Mouse (Mus musculus) urinary bladder, postnatal 36 days (tissue): ENCODE results near the gene Gna15.

ENCODE experiments used
- DNase-seq, 2 experiments: peaks; one replicate each; pipeline ENCODE4 v3.0.0; 2022; ENCODE audit warnings: low spot score in 2 of 2, mixed read lengths in 1 of 2

Gene Gna15

DNA sequence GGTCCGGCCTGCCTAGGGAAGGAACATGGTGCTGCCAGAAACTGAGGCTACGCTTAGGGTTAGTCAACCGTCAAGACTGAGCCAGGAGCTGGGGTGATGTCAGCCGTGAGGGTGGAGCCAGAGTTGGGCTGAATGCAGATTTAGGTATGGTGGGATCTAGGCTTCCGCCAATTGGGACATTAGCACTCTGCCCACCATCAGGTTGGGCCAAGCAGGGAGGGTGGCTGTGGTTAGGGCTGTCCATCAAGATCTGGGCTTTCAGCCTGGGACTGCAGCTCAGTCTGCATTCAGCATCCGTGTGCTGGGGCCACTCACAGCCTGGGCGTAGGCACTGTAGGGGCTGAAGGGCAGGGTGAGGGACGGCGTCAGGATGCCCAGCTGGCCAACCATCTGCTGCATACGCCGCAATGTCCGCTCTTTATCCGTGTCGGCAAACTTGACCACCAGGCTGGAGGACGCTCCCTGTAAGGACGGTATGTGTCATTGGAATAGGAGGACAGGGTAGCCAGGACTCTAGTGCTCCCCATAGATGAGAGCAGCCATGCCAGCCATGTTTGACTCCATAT is 56.3 kb downstream of the Gna15 start:
- DNase-seq: no peak

DNA sequence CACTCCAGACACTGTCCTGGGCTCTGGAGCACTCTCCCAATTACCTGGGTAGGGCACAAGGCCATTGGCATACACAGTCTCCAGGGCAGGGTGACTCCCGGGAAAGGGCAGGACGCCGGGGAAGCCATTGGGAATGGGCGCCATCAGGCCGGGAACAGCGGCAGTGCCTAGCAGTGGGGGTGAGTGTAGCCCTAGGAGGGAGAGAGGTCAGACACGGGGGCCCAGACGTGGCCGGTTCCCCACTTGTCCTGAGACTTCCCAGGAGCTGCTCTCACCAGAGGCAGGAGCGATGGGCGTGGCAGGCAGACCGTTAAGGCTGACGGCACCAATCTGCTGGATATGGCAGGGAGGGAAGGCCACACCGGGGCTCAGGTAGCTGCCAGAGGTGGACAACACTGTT is 57.1 kb downstream of the Gna15 start:
- DNase-seq: no peak

DNA sequence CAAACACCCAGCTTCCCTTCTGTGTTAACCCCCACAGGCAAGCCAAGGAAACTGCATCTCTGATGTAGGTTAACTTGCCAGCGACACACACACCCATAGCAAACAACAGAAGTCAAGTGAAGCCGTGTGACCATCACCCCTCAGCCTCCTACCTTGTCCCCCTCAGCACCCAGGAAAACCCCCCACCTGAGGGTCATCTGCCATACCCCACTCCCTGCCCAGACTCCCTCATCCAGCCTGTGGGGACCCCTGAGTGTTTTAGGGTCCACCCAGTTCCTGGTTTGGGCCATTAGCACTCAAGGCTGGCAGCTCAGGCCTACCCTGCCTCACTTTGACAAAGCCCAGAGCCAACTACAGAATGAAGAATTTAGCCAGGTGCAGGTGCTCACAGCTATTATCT is 58.0 kb downstream of the Gna15 start:
- DNase-seq: no peak

DNA sequence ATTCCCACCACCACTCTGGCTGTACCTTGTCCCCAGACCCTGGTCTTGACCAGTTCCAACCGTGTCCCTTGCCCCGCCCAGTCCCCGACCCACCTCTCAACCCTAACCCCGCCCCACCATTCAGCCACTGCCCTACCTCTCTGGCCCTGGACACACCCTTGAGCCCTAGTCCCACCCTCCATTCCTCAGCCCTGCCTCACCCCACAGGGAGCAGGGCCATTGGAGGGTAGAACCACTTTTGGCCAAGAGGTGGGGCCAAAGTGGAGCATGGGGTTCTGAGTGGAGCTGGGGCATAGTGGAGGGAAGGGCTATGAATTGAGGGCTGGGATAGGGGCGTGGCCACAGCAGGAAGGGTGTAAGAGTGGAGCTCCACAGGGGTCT is 58.8 kb downstream of the Gna15 start:
- DNase-seq: no peak

DNA sequence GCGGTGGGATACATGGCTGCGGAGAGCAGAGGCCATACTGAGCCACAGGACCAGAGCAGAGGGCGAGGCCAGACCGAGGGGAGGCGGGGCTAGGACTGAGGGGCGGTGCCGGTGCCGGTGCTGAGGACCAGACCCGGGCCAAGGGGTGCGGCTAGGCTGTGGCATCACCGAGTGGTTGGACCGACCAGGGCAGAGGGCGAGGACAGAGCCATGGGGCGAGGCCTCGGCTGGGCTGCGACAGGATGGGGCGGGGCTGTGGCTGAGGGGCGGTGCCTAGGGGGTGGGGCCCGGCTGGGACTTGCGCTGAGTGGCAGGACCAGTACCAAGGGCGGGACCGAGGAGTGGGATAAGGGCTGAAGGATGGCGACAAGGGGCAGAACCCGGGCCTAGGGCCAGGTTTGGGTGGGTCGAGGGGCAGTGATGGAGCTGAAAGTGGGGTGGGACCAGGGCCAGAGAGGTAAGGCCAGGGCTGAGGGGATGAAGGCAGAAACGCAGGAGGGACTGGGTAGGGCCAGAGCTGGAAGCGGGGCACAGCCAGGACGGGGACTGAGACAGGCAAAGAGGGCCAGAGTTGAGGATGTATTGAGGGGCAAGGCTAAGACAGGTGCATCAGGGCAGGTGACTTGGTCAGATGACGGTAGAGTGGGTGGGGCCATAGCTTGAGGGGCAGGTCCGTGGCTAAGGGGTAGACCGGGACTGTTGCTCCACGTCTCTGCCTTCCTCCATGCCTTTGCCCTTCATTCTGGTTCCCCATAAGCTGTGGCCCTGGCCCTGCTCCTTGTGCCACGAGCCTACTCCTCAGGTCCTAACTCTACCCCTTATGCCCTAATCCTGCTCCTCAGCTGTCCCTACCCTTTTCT is 59.4 kb downstream of the Gna15 start:
- DNase-seq: peak in 1 of 2 experiments; percentile 32

DNA sequence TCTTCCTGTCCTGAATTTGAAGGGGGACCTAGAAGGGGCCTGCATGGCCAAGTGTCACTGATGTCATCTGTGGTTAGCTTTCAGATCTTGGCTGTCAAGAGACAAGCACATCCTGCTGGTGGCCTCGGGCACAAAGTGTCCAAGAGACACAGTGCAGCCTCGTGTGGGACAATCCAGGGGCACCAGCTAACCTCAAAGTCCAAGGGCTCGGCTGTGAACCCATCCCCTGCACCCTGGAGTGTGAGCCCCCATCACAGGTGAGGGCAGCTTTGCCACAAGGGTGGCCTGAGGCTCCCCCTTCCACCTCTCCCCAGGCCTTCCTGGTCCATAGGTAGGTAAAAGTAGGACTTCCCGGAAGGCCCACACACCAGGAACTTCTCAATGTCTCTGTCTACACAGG is 60.5 kb downstream of the Gna15 start:
- DNase-seq: no peak

DNA sequence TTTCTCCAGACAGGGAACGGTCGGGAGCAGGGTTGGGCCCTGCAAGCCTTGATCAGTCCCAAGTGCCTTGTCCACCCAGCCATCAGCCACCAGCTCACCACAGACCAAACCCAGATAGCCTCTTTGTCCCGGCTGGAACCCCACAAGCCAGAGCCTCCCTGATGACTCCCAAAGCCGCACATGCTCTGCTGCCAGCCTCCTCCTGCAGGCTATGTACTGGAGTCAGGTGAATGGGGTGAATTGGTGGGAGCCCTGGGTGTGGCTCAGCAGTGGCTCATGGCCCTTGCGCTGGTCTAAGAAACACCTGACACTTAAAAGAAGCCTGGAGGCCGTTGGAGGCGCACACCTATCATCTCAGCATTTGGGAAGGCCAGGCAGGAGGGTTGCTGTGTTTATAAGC is 61.1 kb downstream of the Gna15 start:
- no peak for DNase-seq

DNA sequence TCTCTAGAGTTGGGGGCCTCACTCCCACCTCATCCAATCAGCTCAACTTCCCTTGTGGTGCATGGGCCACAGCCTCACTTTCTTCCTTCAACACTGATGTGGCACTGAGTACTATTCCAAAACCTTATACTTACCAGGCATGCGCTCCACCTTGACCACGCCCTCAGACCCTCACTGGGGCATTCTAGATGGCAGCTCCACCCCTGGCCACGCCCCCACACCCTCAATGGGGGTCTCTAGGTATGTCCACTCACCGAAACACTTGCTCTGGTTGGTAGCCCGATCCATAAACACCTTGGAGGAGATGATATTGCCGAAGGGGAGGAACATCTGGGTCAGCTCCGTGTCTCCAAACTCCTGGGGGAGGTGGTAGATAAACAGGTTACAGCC is 61.6 kb downstream of the Gna15 start:
- no peak for DNase-seq

DNA sequence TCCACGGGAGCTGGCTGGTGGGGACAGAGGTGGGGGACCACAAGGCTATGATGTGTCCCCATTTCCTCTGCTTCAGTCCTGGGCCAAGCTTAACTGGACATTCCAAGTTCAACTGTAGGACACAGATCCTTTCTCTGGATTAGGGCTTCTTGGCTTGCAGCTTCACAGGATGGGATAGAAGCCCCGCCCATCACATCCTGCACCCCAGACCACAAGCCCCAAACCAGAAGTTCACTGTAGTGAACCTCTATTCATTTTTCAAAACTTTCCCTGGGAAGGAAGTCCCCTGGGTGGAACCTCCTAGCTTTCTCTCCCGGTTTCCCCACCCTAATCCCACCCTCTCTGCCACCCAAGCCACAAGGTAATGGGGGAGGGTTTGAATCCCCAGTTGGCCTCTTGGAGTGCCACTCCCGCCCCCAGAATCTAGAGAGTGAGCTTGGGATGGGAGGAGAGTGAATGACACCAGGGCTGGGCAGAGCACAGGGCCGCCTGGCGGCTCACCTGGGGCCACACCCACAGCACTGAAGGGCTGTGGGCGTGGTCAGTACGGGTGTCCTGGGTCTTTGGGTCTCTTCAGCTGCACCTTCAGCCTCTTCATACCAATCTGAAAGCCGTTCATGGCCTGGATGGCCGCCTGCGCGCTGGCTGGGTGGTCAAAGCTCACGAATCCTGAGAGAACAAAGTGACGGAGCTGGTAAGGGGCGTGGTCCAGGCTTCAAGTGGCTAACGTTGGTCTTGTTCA is 62.2 kb downstream of the Gna15 start:
- DNase-seq: no peak

DNA sequence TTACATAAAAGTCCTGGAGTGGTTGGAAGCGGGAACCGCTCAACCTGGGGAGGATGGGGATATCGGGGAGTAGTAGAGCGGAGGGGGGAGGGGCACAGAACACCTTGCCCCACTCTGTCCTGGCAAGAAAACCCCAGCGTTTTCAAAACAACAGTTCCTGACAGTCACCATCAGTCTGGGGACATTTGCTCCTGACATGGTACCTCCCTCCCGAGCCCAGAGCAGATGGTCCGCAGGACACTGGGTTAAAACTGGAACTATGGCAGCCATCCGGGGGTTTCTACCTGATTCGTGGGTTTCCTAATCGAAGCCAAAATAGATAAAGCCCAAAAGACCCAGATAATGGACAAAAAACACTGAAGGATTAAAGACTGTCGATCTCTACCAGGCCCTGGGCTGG is 63.1 kb downstream of the Gna15 start:
- DNase-seq: no peak

DNA sequence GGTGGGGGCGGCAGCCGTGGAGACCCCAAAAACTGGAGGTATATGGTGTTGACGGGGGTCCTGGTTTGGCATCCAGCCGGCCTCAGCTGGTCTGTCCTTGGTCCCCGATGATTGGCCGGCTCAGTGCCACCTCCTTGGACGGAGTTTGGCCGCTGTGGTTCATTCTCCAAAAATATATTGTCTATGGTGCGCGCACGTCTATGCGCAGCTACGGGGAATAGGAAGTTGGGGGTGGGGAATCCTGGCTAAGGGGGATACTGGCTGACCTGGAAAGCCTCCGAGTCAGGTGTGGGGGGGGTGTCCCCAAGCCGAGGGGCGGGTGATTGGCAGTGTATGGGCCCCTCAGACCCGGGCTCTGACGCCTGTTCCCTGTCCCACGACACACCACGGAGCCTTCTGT is 63.6 kb downstream of the Gna15 start:
- DNase-seq: no peak

DNA sequence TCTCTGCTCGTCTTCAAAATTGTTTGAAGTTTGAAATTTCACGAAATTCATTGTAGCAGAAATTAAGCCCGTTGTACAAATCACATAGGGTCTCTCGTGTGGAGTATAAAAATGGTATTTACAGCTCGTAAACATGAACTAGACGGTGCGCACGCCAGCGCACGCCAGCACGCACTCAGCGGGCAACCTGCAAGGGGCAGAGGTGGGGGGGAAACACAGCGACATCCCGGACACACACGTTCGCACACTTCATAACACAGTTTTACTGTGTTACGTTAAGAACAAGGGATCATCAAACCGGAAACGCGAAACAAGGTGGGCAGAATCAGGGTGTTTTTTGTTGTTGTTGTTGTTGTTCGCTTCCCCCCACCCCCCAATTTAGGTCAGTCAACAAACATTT is 64.6 kb downstream of the Gna15 start:
- DNase-seq: no peak

DNA sequence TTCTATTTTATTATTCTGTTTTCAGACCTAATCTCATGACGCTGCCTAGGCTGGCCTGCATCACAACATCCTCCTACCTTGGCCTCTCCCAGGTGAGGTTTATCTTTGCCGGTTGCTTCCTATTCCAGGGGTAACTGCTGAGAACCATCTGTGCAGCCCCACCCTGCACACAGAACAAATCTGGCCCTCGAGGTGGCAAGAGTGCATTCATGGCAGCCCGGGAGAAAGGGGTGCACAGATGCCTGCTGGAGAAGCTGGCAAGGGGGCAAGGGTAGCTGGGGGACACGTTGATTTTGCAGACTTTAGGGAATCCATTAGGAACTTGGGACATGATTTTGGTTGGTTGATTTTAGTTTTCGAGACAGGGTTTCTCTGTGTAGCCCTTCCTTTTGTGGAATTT is 65.8 kb downstream of the Gna15 start:
- no peak for DNase-seq

DNA sequence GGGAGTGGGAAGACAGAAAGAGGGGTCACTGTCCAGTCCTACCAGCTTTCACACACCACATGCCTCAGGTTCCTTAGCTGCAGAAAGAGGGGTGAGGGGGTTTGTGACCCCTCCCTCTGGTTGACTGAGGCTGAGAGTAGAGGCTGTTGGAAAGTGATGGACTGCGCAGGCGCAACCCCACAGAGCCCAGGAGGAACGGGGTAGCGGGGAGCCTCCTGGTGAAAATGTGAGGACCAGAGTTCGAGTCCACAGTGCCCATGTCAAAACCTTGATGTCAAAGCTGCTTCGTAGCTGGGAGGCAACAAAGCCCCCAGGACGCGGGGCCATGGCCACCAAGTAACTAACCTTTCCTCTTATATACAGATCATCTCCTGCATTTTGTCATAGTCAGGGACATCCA is 66.4 kb downstream of the Gna15 start:
- DNase-seq: no peak

DNA sequence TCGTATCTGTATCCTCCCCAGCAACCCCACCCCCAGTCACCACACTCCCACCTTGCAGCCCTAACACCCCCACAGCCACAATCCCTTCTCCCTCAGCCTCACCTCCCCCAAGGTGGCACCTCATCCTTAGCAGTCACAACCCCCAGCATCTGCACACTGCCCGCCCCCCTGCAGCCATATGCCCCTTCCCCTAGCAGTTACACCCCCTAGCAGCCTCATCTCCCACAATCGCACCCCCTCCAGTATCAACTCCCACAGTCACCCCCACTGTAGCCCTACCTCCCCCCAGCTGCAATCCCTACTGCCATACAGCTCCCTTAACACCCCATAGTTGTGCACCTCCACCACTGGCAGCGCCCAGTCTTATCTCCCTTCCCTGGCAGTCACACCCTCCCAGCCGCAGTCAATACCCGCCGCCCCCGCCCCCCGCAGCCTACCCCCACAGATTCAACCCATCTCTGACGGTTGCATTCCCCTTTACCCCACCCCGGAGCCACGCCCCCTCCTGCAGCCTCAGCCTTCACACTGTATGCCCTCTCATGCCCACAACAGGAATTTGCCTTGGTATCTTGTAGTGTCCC is 67.0 kb downstream of the Gna15 start:
- no peak for DNase-seq

DNA sequence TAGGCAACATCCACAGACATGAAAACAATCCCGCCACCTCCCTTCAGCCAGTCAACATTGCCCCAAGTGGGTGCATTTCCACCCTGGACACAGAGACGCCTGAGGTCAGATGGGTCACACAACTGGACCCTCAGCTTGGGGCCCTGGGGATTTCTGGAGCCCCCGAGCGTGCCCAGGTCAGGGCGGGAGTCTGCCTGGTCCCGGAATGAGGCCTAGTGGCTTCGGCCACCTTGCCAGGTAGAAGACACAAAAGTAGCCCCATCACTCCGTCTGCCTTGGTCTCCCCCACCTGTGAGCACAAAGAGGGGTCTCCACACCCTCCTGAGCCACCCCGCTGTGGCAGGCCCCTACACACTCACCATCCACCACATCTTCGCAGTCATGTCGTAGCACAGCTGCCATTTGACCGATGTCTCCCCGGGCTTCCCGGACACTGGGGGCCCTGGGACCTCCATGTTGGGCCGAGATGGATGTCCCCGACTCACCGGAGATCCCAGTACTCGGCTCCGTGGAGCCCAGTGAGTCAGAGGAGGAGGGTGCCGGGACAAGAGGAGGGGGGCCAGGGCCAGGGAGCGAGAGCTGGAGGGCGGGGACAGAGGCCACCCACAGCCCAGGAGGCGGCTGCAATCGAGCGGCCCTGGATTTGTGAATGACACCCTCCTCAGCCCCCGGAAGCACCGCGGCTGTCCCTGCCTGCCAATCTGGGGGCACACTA is 68.7 kb downstream of the Gna15 start, which contains the start of gene Nfic:
Gene Nfic, minus strand, starts transcription at position 455 of the 715 bp plus-strand sequence.
- no peak for DNase-seq

DNA sequence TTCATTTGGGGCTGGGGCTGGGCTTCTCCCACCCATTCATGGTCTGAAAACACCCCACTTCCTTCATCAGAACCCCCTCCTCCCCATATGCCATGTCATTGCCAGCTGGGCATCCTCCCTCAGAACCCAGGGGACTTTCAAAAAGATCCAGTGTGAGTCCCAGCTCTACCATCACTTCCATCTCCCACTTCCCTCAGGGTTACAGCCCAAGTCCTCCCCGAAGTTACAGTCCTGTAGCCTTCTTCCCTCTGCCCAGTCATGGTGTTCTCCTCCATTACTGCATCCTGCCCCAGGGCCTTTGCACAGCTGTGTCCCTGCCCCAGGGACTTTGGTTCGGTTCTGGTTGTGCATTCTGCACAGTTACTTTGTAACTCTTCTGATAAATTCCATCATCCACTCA is 69.9 kb downstream of the Gna15 start:
- no peak for DNase-seq

DNA sequence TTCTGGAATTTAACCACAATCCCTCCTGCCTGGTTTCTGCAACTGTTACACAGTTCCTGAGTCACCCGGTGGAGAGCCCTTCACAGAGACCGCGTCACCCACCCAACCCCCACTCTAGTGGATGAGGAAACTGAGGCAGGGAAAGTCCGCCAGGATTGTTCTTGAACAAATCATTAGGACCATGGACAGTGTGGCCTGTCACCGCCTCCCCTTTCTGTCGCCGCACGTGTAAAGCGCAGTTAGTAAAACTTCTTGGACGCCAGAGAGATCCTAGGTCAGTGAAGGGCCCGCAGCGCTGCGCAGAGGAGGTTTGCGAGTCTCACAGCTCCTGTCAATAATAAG is 71.1 kb downstream of the Gna15 start:
- no peak for DNase-seq
